Mouse (Mus musculus): ENCODE results near the gene Pkn3. TPM values are rescaled to one million over a fixed set of nuclear protein-coding genes. Genes with fewer than 3 reads are reported as not detected.

Gene Pkn3
- total RNA-seq, 1 experiment from 2014 or later, result 8.6 TPM

DNA sequence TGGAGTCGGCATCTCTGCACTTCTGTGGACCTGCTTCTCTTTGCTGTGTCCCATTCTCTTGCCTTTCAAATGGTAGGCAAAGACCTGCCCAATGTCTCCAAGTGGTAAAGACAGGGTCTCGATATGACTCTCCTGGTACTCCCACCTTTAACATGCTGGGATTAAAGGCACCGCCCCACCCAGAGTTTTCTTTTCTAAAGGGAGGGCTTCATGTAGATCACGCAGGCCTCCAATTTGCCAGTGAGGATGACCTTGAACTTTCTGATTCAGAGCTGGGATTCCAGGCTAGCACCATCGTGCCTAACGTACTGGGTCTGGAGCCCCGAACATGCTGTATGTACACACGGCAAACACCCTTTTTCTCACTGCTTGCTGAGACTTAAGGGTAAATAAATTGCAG is 14.2 kb upstream of the Pkn3 start:
- peak; percentile 52 for DNase-seq

DNA sequence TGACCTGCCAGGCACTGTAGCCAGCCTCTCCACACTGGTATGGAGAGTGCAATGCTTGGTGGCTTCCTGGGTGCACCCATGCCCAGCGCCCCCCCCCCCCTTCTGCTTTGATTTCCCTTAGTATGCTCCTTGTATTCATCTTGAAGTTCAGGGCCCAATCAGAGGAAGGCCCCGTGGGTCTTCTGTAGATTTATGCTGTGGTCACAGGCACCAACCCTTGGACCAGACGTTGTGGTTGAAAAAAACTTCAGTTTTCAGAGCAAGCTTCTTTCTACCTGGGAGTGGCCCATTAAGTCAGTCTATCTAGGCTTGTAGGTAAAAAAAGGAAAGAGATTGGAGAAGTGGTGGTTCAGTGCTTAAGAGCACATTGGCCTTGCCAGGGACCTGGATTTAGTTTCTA is 13.7 kb upstream of the Pkn3 start:
- no peak for DNase-seq

DNA sequence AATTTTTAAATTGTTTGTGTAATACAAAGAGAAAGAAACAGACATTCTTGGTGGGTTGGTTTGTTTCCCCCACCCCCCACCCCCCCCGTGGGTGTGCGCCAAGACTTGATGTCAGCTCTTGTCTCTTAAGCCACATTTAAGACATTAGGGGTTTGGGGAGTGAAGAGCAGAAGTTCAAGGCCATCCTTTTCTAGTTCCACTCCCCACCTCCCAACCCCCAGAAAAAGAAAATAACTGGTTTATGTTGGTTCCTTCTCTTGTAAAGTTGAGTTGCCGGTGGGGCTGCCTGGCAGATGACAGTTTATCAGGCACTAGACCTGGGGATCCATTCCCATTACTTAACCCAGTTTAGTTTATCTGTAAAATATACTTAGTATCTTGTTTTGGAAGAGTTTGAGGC is 13.2 kb upstream of the Pkn3 start:
- no peak for DNase-seq

DNA sequence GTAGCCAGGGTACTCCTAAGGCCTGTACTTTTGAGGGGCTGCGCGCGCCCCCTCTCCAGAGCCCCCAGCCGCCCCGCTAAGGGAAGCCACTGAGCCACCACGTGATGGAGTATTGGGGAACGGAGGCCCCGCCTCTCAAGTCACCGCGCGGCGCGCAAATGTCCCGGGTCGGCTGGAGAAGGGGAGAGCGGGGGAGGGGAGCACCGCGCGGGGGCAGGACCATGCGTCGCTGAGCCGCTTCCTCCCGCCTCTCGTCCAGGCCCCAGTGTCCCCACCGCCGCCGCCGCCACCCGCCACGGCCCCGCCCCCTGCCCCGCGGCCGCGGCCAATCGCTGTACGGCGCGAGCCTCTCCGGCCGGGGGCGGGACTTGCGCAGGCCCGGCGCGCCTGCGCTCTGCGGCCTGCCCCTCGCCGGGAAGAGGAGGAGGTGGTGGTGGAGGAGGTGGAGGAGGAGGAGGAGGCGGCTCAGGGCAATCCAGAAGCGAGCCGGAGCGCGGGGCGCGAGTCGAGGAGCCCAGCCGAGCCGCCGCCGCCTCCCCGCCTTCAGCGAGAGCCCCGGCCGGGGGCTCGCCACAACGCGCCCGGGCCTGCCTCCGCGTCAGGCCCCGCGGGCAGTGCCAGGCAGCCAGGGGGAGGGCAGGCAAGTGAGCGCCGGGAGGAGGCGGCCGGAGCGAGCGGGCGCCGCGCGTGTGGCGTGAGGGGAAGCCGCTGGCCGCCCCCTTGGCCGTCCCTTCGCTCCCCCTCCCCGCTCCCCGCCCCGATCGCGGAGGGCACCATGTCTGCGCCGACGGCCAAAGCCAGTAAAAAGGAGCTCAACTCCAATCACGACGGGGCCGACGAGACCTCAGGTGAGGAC is 11.2 kb upstream of the Pkn3 start:
- peak; percentile 98 for DNase-seq

DNA sequence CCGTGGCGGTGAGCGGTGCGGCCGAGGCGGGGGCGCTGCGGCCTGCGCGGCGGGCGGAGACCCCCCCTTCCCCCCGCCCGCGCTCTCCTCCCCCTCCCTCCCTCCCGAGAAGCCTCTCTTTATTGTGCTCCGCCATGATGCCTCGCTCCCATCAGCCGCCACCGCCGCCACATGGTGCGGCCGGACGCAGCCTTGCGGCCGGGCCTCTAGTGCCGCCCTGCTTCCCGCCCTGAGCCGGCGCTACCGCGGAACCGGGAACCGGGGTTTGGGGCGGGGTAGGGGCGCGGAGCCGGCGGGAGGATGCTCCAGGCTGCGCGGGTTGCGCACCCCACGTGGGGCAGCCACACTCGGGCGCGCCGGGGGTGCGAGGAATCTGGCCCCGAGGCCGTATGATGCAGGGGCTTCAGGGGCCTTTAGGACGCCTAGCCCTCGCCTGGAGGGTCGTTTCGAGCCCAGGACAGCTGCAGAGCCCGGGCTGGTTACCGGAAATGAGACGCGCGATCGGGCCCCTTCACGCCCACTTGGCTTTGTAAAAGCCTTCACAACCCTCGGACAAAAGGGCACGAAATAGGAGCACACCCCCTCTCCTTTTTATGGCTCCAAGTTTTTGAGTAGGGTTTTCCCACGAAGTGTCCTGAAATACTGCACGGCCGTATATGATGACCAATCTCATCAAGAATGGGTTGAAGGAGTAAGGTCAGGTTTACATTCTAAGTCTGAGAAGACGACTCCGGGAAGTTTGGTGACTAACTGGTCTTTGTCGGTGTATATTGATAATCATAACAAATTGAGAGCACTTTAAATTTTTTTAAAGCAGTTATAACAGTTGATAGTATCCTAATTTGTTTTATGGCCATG is 10.2 kb upstream of the Pkn3 start:
- DNase-seq, result peak; percentile 45

DNA sequence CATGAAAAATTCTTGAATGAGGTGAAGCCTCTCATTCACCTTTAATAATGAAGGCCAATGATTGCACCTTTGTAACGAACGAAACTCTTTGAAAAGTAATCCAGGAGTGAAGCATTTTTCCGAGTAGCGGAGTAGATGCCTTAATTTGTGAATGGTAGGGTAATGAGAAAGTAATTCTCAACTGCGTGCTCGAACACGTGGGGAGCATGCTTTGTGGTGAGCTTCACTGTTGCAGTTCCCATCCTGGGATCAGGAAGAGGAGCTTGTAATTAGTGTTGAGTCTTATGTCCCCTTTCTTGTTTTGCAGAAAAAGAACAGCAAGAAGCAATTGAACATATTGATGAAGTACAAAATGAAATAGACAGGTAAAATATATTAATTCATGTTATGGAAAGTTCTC is 9.5 kb upstream of the Pkn3 start:
- no peak for DNase-seq

DNA sequence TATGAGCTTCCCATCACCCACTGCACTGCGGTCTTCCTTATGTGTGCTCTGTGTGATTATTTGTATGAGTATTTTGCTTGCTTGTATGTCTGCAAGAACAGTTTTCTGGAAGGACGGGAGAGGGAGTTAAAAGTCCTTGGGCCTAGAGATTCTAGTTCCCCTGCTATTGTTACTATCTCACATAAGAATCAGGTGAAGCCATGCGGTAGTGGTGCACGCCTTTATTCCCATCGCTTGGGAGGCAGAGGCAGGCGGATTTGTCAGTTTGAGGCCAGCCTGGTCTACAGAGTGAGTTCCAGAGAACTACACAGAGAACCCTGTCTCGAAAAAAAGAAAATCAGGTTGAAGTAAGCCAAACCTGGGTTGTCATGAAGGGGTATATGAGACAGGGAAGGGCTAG is 4.6 kb upstream of the Pkn3 start:
- no peak for DNase-seq

DNA sequence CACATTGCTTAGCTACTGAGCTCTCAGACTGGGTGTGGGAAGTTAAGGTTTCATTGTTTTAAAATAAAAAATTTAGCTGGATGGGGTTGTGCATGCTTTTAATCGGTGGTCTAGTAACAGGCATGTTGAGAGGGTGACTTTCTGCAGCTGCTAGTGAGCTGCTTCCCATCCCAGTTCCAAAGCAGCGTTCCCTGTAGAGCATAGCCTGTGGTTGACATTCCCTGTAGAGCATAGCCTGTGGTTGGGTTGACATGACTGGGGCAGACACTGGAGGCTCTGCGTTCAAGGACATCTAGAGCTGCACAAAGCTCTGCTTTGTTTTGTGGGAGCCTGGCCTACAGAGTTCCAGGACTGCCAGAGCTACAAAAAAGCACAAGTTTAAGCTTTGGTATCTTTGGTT is 4.2 kb upstream of the Pkn3 start:
- no peak for DNase-seq

DNA sequence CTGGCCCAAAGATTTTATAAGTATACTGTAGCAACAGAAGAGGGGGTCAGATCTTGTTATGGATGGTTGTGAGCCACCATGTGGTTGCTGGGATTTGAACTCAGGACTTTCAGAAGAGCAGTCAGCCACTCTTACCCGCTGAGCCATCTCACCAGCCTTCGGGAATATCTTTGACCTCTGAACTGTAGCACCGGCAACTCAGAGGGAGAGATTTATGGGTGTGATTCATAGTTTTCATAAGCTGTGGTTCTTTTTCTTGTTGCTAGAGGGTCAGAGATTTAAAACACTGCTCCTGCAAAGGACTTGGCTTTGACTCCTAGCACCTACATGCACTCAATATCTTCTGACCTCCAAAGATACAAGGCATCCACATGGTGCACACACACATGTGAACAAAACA is 1.9 kb upstream of the Pkn3 start:
- no peak for DNase-seq

DNA sequence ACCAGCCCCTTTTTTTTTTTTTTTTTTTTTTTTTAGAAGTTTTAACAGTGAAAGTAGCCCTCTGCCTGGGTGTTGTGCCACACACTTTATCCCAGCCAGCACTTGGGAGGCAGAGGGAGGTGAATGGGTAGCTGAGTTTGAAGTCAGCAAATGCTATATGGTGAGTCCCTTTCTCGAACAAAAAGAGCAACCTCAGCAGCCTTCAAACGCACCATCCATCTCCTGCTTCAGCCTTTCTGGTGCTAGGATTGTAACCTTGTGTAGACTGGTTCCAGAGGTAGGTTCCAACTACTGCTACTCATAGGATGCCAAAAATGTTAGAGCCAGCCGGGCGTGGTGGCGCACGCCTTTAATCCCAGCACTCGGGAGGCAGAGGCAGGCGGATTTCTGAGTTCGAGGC is 1.0 kb upstream of the Pkn3 start:
- DNase-seq, result no peak

DNA sequence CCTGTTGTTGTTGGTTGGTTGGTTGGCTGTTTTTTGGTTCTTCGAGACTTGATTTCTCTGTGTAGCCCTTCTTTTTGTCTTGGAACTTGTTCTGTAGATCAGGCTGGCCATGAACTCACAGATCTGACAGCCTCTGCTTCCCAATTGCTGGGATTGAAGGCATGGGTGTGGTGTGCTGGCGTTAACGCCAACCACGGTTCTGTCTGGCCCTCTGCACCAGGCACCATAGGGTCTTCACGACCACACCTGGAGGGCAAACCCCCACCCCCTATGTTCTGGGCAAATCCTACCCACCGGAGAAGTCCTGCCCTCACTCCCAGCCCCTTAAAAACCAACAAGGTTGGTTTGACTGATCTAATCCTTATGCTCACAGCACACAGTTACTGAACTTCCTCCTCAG is 525 bp upstream of the Pkn3 start:
- DNase-seq, result no peak

DNA sequence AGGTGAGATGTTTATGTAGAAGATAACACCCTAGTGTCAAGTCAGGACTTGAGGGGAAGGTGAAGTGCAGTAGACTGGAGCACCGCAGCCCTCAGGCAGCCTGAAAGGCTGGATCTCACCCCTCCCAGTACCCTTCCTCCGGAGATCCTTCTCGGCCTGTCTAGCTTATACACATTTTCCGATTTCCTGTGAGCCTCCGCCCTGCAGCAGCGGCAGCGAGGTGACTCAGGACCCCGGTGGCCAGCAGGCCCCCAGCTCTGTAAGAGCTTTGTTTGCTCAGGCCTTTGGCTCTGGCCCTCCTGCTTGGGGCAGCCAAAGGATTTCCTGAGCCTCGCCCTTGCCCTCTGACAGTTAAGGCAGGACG is 847 bp downstream of the Pkn3 start:
- DNase-seq, result no peak

DNA sequence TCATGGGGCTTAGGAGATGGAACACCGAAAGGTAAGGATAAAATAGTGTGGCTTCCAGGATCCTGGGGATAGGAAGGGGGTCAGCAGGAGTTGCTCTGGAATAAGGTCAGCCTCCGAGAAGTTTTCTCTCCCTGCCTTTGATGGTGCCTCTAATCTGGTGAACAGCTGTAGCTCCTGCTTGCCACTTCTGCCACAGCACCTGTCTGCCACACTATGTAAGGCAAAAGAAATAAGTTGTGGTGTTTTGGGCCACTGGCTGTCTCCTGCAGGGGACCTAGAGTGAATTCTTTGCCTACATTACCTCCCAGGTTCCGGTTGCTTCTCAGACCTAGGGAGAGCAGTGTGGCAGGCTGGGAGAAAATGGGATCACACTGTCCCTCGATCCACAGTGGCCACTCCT is 1.3 kb downstream of the Pkn3 start:
- no peak for DNase-seq

DNA sequence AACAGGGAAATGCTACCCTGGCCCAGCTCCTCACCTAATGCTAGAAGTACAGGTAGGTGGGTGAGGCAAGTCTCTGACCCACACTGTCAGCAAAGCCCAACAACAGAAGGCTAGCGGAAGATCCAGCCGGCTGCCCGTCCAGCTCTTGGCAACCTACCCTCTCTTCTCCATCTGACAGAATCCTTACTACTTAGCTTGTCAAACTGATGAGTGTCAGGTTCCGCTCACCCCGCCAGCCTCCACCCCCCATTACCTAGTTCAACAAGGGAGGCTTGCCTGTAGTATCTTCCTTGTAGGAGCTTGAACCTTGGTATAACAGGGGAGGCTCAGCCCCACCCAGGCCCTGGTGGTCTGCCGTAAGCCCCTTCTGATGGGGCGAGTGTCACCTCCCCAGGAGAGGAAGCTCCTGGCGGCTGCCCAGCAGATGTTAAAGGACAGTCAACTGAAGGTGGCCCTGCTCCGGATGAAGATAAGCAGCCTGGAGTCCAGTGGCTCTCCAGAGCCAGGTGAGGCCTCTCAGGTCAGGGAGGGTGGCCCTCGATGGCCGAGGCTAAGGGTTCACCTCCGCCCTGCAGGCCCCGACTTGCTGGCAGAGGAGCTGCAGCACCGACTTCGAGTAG is 2.8 kb downstream of the Pkn3 start:
- DNase-seq, result no peak

DNA sequence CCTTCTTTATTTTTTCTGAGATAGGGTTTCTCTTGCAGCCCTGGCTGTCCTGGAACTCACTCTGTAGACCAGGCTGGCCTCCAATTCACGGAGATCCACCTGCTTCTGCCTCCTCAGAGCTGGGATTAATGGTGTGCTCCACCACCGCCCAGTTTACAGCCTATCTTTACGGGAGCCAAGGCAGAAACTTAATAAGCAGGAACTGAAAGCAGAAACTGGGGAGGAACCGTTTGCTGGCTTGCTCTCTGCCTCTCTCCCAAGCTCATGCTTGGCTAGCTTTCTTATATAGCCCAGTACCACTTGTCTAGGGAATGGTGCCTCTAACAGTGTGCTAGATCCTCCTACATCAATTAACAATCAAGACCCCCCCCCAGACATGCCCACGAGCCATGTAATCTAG is 6.6 kb downstream of the Pkn3 start:
- no peak for DNase-seq

DNA sequence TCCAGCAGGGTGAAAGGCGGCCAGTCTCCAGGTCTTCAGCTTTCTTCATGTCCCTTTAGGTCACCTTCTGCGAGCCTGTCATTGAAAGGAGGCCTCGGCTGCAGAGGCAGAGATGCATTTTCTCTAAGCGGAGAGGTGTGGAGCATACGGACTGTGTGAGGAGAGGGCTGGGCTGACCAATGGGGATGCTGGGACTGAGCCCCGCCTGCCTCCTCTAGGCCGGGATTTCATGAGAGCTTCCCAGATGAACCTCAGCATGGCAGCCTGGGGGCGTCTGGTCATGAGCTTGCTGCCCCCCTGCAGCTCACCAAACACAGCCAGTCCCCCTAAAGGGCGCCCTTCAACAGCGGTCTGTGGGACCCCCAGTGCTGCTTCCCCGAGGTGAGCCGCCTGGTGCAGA is 7.1 kb downstream of the Pkn3 start:
- no peak for DNase-seq

DNA sequence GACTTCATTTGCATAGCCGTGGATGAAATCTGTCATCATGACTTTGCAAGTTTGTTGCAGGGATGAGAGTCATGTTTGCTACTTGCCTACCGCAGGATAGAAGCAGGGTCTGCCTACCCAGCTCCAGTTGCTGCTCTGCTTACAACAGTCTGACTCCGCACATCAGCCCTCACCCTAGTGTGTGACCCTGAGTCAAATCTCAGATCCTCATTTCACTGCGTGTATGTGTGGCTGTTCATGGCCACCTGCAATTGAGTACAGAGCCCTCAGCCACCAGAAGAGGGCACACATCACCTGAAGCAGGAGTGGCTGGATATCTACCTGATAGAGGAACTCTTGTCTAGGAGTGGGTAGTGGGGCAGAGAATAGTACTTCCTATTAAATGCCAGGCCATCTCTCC is 9.8 kb downstream of the Pkn3 start:
- no peak for DNase-seq

DNA sequence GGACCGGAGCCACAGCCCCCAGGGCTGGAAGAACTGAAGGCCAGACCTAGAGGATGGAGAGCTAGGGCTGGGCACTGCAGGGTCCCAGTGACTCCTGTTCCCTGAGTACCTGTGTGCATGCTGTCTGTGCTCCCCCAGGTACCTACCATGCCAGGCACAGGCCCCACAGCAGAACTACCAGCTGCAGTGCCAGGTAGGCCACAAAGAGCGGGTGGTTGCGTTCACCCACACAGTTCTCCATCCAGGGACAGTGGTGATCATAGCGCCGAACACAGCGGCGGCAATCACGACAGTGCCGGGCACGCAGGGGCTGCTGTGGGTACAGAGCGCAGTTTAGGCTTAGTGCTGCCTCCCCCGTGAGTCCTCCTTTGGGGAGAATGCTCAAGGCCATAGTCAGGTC is 14.0 kb downstream of the Pkn3 start:
- no peak for DNase-seq

DNA sequence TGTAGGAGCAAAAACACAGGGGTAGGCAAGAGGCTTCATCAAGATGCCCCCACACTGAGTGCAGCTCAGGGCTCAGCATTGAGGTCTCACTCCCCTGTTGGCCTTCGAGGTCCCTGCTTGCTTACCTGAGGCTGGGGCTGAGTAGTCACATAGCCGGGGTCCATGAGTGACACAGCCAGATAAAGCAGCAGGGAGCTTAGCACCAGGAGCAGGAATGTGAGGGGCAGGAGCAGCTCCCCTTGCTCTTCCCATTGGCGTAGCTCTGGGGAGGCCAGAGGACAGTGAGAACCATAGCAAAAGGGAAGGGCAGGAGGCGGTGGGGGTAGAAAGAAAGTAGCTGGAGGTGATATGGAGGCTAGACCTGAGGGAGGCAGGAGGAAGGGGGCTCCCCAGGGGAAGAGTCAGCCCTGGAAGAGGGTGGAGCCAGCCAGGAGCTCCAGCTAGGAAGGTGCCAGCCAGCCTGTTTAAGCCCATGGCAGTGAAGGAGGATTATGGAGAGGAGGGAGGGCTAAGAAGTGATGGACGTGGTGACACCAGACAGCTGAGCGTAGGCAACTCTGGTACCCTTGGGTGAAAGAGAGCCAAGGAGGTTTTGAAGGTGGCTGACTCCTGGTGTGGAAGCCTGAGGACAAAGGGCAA is 14.9 kb downstream of the Pkn3 start:
- DNase-seq, result no peak

DNA sequence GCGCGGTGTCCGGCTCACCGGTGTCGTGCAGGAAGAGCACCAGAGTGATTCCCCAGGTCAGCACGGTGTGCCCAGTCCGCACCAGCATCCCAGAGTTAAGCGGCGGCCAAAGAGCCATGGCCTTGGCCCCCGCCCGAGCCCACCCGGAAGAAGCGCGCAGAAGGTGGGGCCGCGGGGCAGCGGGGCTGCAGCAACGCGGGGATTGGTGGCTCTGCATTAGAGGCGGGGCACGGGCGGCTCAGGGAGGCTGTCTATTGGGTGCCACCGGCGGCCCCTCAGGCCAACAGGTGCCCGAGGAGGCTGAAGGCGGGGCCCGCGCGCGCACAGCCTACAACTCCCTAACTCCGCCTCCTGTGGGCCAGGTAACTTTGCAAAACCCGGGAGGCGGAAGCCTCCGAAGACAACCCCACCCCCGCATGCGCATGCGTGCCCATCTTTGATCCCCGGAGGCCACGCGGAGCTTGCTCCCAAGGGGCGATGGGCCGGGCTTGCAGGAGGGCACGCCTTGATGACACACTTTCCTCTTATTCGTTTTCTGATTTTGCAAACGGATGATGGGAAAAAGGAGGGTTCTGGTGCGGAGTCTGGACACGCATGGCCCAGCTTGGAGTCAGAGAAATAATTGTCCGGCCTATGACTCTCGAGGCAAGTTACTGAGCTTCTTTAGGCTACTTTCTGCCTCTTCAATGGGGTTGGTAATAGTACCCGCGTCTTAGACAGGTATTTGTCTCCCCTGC is 16.2 kb downstream of the Pkn3 start, which contains the start of gene Zdhhc12:
Zdhhc12 (minus strand) TSS at position 178 of the 737 bp plus-strand sequence.
- peak; percentile 99 for DNase-seq

DNA sequence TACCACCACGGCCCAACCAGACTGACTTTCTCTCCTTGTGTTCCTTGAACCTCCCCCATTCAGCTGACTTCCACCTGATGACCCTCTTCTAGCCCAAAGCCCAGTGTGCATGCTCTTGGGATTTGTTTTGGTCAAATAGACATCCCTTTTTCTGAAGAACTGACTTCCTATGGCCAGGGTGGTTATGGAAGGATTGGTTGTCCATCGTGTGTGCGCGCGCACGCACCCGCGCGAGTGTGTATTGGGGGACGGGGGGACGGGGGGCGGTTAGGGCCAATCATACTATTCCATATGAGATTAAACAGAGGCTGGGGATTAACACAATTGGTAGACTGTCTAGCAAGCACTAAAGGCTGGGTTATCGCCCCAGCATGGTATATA is 16.7 kb downstream of the Pkn3 start:
- DNase-seq, result no peak

Data from adrenal gland, postnatal 25 days (tissue).